ENCODE assay signal across 7 mouse cellular contexts in genomic region chr17:23546333-23546701, GRCm38 (mm10). TPM values are rescaled to one million over a fixed set of nuclear protein-coding genes. Genes with fewer than 3 reads are reported as not detected.
DNase-seq lines count a peak whose midpoint lies in the region; ATAC-seq lines count a peak whose summit lies in the region.

No protein-coding gene starts in this region.

- peaks cover 15% of the 10 kb centered on the region for H3K4me1 ChIP-seq in forebrain, embryonic 15.5 days

- peak overlapping the region; percentile 53 for H3K4me2 ChIP-seq in forebrain, embryonic 15.5 days (replicated peaks)

- no peaks in the 10 kb centered on the region for H3K9me3 ChIP-seq in forebrain, embryonic 15.5 days

- H3K27ac ChIP-seq in forebrain, embryonic 15.5 days (replicated peaks), result 0 out of 2 replicates have a peak overlapping the region, but pooled peaks have one; percentile 42

- peak overlapping the region; percentile 59 for H3K9ac ChIP-seq in forebrain, embryonic 15.5 days (replicated peaks)

- H3K36me3 ChIP-seq in forebrain, embryonic 15.5 days, result no peaks in the 10 kb centered on the region

- WGBS in forebrain, embryonic 15.5 days, result under 1% methylated on average over 20 of the region's 20 CpGs

- peak overlapping the region; percentile 81 for H3K4me3 ChIP-seq in forebrain, embryonic 15.5 days

- DNase-seq in MN1 (ENCODE audit: low spot score), result peak; percentile 91
- peak; percentile 78 for DNase-seq in cerebellum, adult 11-12 months
- DNase-seq in layer of hippocampus, postnatal 14 days (ENCODE audit: low spot score in 2 of 2), result peak; percentile 79 to 83
- peak; percentile 87 for DNase-seq in lung, postnatal 36 days
- peak; percentile 87 for DNase-seq in retina, postnatal 1 day

- no peaks in the 10 kb centered on the region for H3K27me3 ChIP-seq in forebrain, embryonic 15.5 days

- peak; percentile 18 for ATAC-seq in forebrain, embryonic 15.5 days (replicated peaks)
- ATAC-seq in hematopoietic stem cell, adult 5-6 weeks (replicated peaks in 1 of 2; ENCODE audit: insufficient read depth in 1 of 2, low FRiP score in 2 of 2, low TSS enrichment in 1 of 2, low read depth in 1 of 2, poor library complexity in 2 of 2, severe bottlenecking in 2 of 2), result peak; percentile 4 to 18; a peak in 3 of 4 replicates

RNA-seq across cellular contexts. Expression of gene Zfp213, which starts 17.7 kb away (rescaled TPM):
- 21.0 and 21.5 TPM in 2 replicates for polyA plus RNA-seq in forebrain, embryonic 15.5 days (2015; fragmentation: Nextera tagmentation; extraction: Ambion mirVana)
- 6.4 and 11.4 TPM in 2 replicates for total RNA-seq in hematopoietic stem cell, adult 5-6 weeks (2017)
- total RNA-seq in layer of hippocampus, postnatal 14 days (2021), result 1 to 10 TPM; 4.6 to 6.5 TPM

RNA-seq across cellular contexts. Expression of gene Zfp13, which starts 53.0 kb away (rescaled TPM):
- 26.9 and 30.2 TPM in 2 replicates for polyA plus RNA-seq in forebrain, embryonic 15.5 days (2015; fragmentation: Nextera tagmentation; extraction: Ambion mirVana)
- 0.25 TPM in 1 of 2 replicates, not detected in the other for total RNA-seq in hematopoietic stem cell, adult 5-6 weeks (2017)
- 10 to 100 TPM; 29.8 to 30.1 TPM for total RNA-seq in layer of hippocampus, postnatal 14 days (2021)

RNA-seq across cellular contexts. Expression of gene Zscan10, which starts 54.3 kb away (rescaled TPM):
- polyA plus RNA-seq in forebrain, embryonic 15.5 days (2015; fragmentation: Nextera tagmentation; extraction: Ambion mirVana), result not detected in 2 replicates
- not detected in 2 replicates for total RNA-seq in hematopoietic stem cell, adult 5-6 weeks (2017)
- under 1 TPM in 1 of 2 experiments, not detected in 1; 0.36 TPM for total RNA-seq in layer of hippocampus, postnatal 14 days (2021)

Comparison
In these comparisons a context has a peak if more than half of its experiments do, and no peak if none do; other contexts are left out.
1. Peak in every context shown above with its lines: DNase-seq, ATAC-seq, H3K4me3 ChIP-seq and H3K27ac ChIP-seq.
2. RNA of gene Zfp13, which starts 53.0 kb away (total RNA-seq): 29.8 to 30.1 TPM in layer of hippocampus, postnatal 14 days; 0.25 TPM in hematopoietic stem cell, adult 5-6 weeks; every median in the first group is over 10 times any median in the second.